Mouse (Mus musculus): ENCODE measurements around the gene Arhgef10l. TPM values are rescaled to one million over a fixed set of nuclear protein-coding genes. Genes with fewer than 3 reads are reported as not detected.

Gene Arhgef10l
- polyA plus RNA-seq, 1 experiment from 2014 or later: 23.6 TPM

- DNase-seq (ENCODE audit: low spot score) (no peak), ATAC-seq (replicated peaks; ENCODE audit: low FRiP score) (no peak)
- 34% methylated on average over 3 of the region's 3 CpGs for WGBS
- Histone ChIP-seq H3K27me3 (ENCODE audit: control insufficient read depth, insufficient read depth, low read length) (no peaks in the 10 kb centered on the region), H3K9ac (ENCODE audit: low read length) (no peak overlapping the region), H3K27ac (ENCODE audit: low read depth, low read length) (no peak overlapping the region), H3K4me1 (replicated peaks; ENCODE audit: control insufficient read depth, insufficient read depth, low read length) (peaks cover 12% of the 10 kb centered on the region; the same call in 1 of the 2 replicates), H3K4me2 (ENCODE audit: low read depth, low read length, severe bottlenecking) (no peak overlapping the region), H3K9me3 (ENCODE audit: control insufficient read depth, low read length) (peaks cover 3% of the 10 kb centered on the region; the same call in 1 of the 2 replicates), H3K4me3 (ENCODE audit: low read depth, low read length) (no peak overlapping the region), H3K36me3 (ENCODE audit: control insufficient read depth, insufficient read depth, low read length) (no peaks in the 10 kb centered on the region; the same call in 1 of the 2 replicates)
These were observed 21.1 kb downstream of the Arhgef10l start for GRCm38 (mm10) chr4:140644701-140645100.

- H3K4me1 ChIP-seq (replicated peaks; ENCODE audit: control insufficient read depth, insufficient read depth, low read length): peaks cover 8% of the 10 kb centered on the region; the same call in 1 of the 2 replicates
- no peak for ATAC-seq (replicated peaks; ENCODE audit: low FRiP score)
- no peaks in the 10 kb centered on the region; the same call in 1 of the 2 replicates for H3K36me3 ChIP-seq (ENCODE audit: control insufficient read depth, insufficient read depth, low read length)
- no peak overlapping the region for H3K4me2 ChIP-seq (ENCODE audit: low read depth, low read length, severe bottlenecking)
- H3K9me3 ChIP-seq (ENCODE audit: control insufficient read depth, low read length): peaks cover 3% of the 10 kb centered on the region; the same call in 1 of the 2 replicates
- H3K9ac ChIP-seq (ENCODE audit: low read length): no peak overlapping the region
- H3K4me3 ChIP-seq (ENCODE audit: low read depth, low read length): no peak overlapping the region
- H3K27ac ChIP-seq (ENCODE audit: low read depth, low read length): no peak overlapping the region
- DNase-seq (ENCODE audit: low spot score): no peak
- WGBS: 70% methylated on average over 6 of the region's 6 CpGs
- no peaks in the 10 kb centered on the region for H3K27me3 ChIP-seq (ENCODE audit: control insufficient read depth, insufficient read depth, low read length)
These were observed 21.5 kb downstream of the Arhgef10l start for GRCm38 (mm10) chr4:140644276-140644675.

GRCm38 (mm10) chr4:140642378-140642777 lies 23.4 kb downstream of the Arhgef10l start:
- Histone ChIP-seq H3K4me3 (ENCODE audit: low read depth, low read length) (no peak overlapping the region), H3K9ac (ENCODE audit: low read length) (no peak overlapping the region), H3K27me3 (ENCODE audit: control insufficient read depth, insufficient read depth, low read length) (no peaks in the 10 kb centered on the region), H3K4me2 (ENCODE audit: low read depth, low read length, severe bottlenecking) (no peak overlapping the region), H3K36me3 (ENCODE audit: control insufficient read depth, insufficient read depth, low read length) (no peaks in the 10 kb centered on the region; the same call in 1 of the 2 replicates), H3K9me3 (ENCODE audit: control insufficient read depth, low read length) (peaks cover 3% of the 10 kb centered on the region; the same call in 1 of the 2 replicates), H3K4me1 (replicated peaks; ENCODE audit: control insufficient read depth, insufficient read depth, low read length) (0 out of 2 replicates have a peak, but pooled peaks cover 2% of the 10 kb centered on the region), H3K27ac (ENCODE audit: low read depth, low read length) (no peak overlapping the region)
- DNase-seq (ENCODE audit: low spot score) (no peak), ATAC-seq (replicated peaks; ENCODE audit: low FRiP score) (no peak)
- 96% methylated on average over 4 of the region's 4 CpGs for WGBS

- Histone ChIP-seq H3K9me3 (ENCODE audit: control insufficient read depth, low read length) (peaks cover 3% of the 10 kb centered on the region; the same call in 1 of the 2 replicates), H3K27me3 (ENCODE audit: control insufficient read depth, insufficient read depth, low read length) (no peaks in the 10 kb centered on the region), H3K4me3 (ENCODE audit: low read depth, low read length) (no peak overlapping the region), H3K36me3 (ENCODE audit: control insufficient read depth, insufficient read depth, low read length) (no peaks in the 10 kb centered on the region; the same call in 1 of the 2 replicates), H3K4me1 (replicated peaks; ENCODE audit: control insufficient read depth, insufficient read depth, low read length) (no peaks in the 10 kb centered on the region), H3K27ac (ENCODE audit: low read depth, low read length) (no peak overlapping the region), H3K9ac (ENCODE audit: low read length) (no peak overlapping the region), H3K4me2 (ENCODE audit: low read depth, low read length, severe bottlenecking) (no peak overlapping the region)
- DNase-seq (ENCODE audit: low spot score) (no peak), ATAC-seq (replicated peaks; ENCODE audit: low FRiP score) (no peak)
- 83% methylated on average over 5 of the region's 5 CpGs for WGBS
These were observed 24.3 kb downstream of the Arhgef10l start for GRCm38 (mm10) chr4:140641414-140641918.

- DNase-seq (ENCODE audit: low spot score): no peak
- Histone ChIP-seq H3K9me3 (ENCODE audit: control insufficient read depth, low read length) (peaks cover 3% of the 10 kb centered on the region; the same call in 1 of the 2 replicates), H3K4me1 (replicated peaks; ENCODE audit: control insufficient read depth, insufficient read depth, low read length) (no peaks in the 10 kb centered on the region), H3K9ac (ENCODE audit: low read length) (no peak overlapping the region), H3K27ac (ENCODE audit: low read depth, low read length) (no peak overlapping the region), H3K4me2 (ENCODE audit: low read depth, low read length, severe bottlenecking) (no peak overlapping the region), H3K36me3 (ENCODE audit: control insufficient read depth, insufficient read depth, low read length) (no peaks in the 10 kb centered on the region; the same call in 1 of the 2 replicates), H3K4me3 (ENCODE audit: low read depth, low read length) (no peak overlapping the region), H3K27me3 (ENCODE audit: control insufficient read depth, insufficient read depth, low read length) (no peaks in the 10 kb centered on the region)
- no peak for ATAC-seq (replicated peaks; ENCODE audit: low FRiP score)
- WGBS: 89% methylated on average over 9 of the region's 9 CpGs
These were observed 25.1 kb downstream of the Arhgef10l start for GRCm38 (mm10) chr4:140640668-140641067.

- peaks cover 3% of the 10 kb centered on the region; the same call in 1 of the 2 replicates for H3K9me3 ChIP-seq (ENCODE audit: control insufficient read depth, low read length)
- no peak overlapping the region for H3K4me2 ChIP-seq (ENCODE audit: low read depth, low read length, severe bottlenecking)
- DNase-seq (ENCODE audit: low spot score) (no peak), ATAC-seq (replicated peaks; ENCODE audit: low FRiP score) (no peak)
- no peaks in the 10 kb centered on the region for H3K4me1 ChIP-seq (replicated peaks; ENCODE audit: control insufficient read depth, insufficient read depth, low read length)
- H3K36me3 ChIP-seq (ENCODE audit: control insufficient read depth, insufficient read depth, low read length): no peaks in the 10 kb centered on the region; the same call in 1 of the 2 replicates
- H3K27me3 ChIP-seq (ENCODE audit: control insufficient read depth, insufficient read depth, low read length): no peaks in the 10 kb centered on the region
- WGBS: 87% methylated on average over 8 of the region's 8 CpGs
- no peak overlapping the region for H3K27ac ChIP-seq (ENCODE audit: low read depth, low read length)
- no peak overlapping the region for H3K9ac ChIP-seq (ENCODE audit: low read length)
- H3K4me3 ChIP-seq (ENCODE audit: low read depth, low read length): no peak overlapping the region
These were observed 25.6 kb downstream of the Arhgef10l start for GRCm38 (mm10) chr4:140640242-140640523.

GRCm38 (mm10) chr4:140639431-140640241 lies 26.2 kb downstream of the Arhgef10l start:
- 93% methylated on average over 28 of the region's 28 CpGs for WGBS
- Histone ChIP-seq H3K4me3 (ENCODE audit: low read depth, low read length) (no peak overlapping the region), H3K36me3 (ENCODE audit: control insufficient read depth, insufficient read depth, low read length) (no peaks in the 10 kb centered on the region; the same call in 1 of the 2 replicates), H3K27ac (ENCODE audit: low read depth, low read length) (no peak overlapping the region), H3K9ac (ENCODE audit: low read length) (no peak overlapping the region), H3K4me2 (ENCODE audit: low read depth, low read length, severe bottlenecking) (no peak overlapping the region), H3K27me3 (ENCODE audit: control insufficient read depth, insufficient read depth, low read length) (no peaks in the 10 kb centered on the region), H3K4me1 (replicated peaks; ENCODE audit: control insufficient read depth, insufficient read depth, low read length) (no peaks in the 10 kb centered on the region), H3K9me3 (ENCODE audit: control insufficient read depth, low read length) (peaks cover 3% of the 10 kb centered on the region; the same call in 1 of the 2 replicates)
- no peak for ATAC-seq (replicated peaks; ENCODE audit: low FRiP score)
- no peak for DNase-seq (ENCODE audit: low spot score)

GRCm38 (mm10) chr4:140638591-140638990 lies 27.2 kb downstream of the Arhgef10l start:
- Histone ChIP-seq H3K4me1 (replicated peaks; ENCODE audit: control insufficient read depth, insufficient read depth, low read length) (no peaks in the 10 kb centered on the region), H3K36me3 (ENCODE audit: control insufficient read depth, insufficient read depth, low read length) (no peaks in the 10 kb centered on the region; the same call in 1 of the 2 replicates), H3K4me2 (ENCODE audit: low read depth, low read length, severe bottlenecking) (no peak overlapping the region), H3K9ac (ENCODE audit: low read length) (no peak overlapping the region), H3K9me3 (ENCODE audit: control insufficient read depth, low read length) (peaks cover 3% of the 10 kb centered on the region; the same call in 1 of the 2 replicates), H3K27me3 (ENCODE audit: control insufficient read depth, insufficient read depth, low read length) (no peaks in the 10 kb centered on the region), H3K27ac (ENCODE audit: low read depth, low read length) (no peak overlapping the region), H3K4me3 (ENCODE audit: low read depth, low read length) (no peak overlapping the region)
- DNase-seq (ENCODE audit: low spot score): no peak
- WGBS: 88% methylated on average over 5 of the region's 5 CpGs
- no peak for ATAC-seq (replicated peaks; ENCODE audit: low FRiP score)

All from forebrain, embryonic 11.5 days (tissue).